Mouse (Mus musculus): ENCODE data around the gene Cib1. TPM values are rescaled to one million over a fixed set of nuclear protein-coding genes. Genes with fewer than 3 reads are reported as not detected.

Gene Cib1
- polyA plus RNA-seq, 1 experiment from 2014 or later: 48.7 TPM

DNA sequence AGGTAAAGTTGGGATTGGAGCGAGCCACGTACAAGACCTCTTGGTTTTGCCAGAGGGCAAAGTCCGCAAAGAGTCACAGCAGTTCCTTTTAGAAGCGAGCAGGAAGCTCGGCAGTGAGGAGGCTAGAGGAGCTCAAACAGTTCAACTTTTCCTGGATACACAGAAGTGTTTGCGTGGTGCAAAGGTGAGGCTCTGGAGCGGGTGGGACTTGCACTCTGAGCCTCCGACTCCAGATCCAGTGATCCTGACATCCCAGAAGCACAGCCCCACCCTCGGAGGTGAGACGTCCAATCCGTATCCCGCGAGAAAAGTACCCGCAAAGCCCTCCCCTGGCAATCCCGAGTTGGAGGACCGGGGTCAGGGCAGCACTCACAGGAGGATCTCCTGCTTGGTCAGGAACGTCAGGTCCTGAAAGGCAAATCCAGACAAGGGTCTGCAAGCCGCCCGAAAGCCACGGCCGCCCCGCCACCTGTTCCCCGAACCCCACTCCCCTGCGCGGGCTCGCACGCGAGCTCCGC is 583 bp downstream of the Cib1 start:
- H3K27me3 ChIP-seq: no peaks in the 10 kb centered on the region
- WGBS: 2% methylated on average over 27 of the region's 29 CpGs
- peak overlapping the region; percentile 80 for H3K4me3 ChIP-seq
- ATAC-seq (replicated peaks; ENCODE audit: insufficient number of reproducible peaks, insufficient read depth, low FRiP score, low read depth): peak; percentile 16
- peak overlapping the region; percentile 76 for H3K9ac ChIP-seq
- H3K4me2 ChIP-seq: peak overlapping the region; percentile 92
- peaks cover 17% of the 10 kb centered on the region for H3K4me1 ChIP-seq (replicated peaks)
- no peaks in the 10 kb centered on the region for H3K9me3 ChIP-seq (replicated peaks)
- H3K27ac ChIP-seq: peak overlapping the region; percentile 64
- H3K36me3 ChIP-seq: peaks cover 9% of the 10 kb centered on the region; the same call in 1 of the 2 replicates

GRCm38 (mm10) chr7:80230196-80230595 is 2.4 kb downstream of the Cib1 start:
- 67% methylated on average over 6 of the region's 6 CpGs for WGBS
- Histone ChIP-seq H3K9ac (no peak overlapping the region), H3K4me2 (no peak overlapping the region), H3K27ac (no peak overlapping the region), H3K36me3 (peaks cover 24% of the 10 kb centered on the region), H3K9me3 (replicated peaks) (no peaks in the 10 kb centered on the region), H3K4me1 (replicated peaks) (peaks cover 17% of the 10 kb centered on the region), H3K27me3 (no peaks in the 10 kb centered on the region), H3K4me3 (no peak overlapping the region)
- ATAC-seq (replicated peaks; ENCODE audit: insufficient number of reproducible peaks, insufficient read depth, low FRiP score, low read depth): no peak

GRCm38 (mm10) chr7:80227065-80227464 is 5.5 kb downstream of the Cib1 start:
- H3K36me3 ChIP-seq: peaks cover 42% of the 10 kb centered on the region
- no peak overlapping the region for H3K27ac ChIP-seq
- WGBS: 95% methylated on average over 4 of the region's 4 CpGs

GRCm38 (mm10) chr7:80221179-80221750 is 11.3 kb downstream of the Cib1 start:
- no peak for ATAC-seq (replicated peaks; ENCODE audit: insufficient number of reproducible peaks, insufficient read depth, low FRiP score, low read depth)
- H3K36me3 ChIP-seq: peaks cover 80% of the 10 kb centered on the region
- WGBS: 86% methylated on average over 4 of the region's 4 CpGs
- H3K27me3 ChIP-seq: no peaks in the 10 kb centered on the region
- H3K9ac ChIP-seq: no peak overlapping the region
- no peaks in the 10 kb centered on the region for H3K4me1 ChIP-seq (replicated peaks)
- H3K4me2 ChIP-seq: no peak overlapping the region
- H3K4me3 ChIP-seq: no peak overlapping the region
- no peaks in the 10 kb centered on the region for H3K9me3 ChIP-seq (replicated peaks)
- H3K27ac ChIP-seq: no peak overlapping the region

More at GRCm38 (mm10) chr7:80227065-80227464, 5.5 kb downstream of the Cib1 start:
- ATAC-seq (replicated peaks; ENCODE audit: insufficient number of reproducible peaks, insufficient read depth, low FRiP score, low read depth): no peak
- H3K9ac ChIP-seq: no peak overlapping the region
- peaks cover 7% of the 10 kb centered on the region; the same call in 1 of the 2 replicates for H3K4me1 ChIP-seq (replicated peaks)
- H3K4me3 ChIP-seq: no peak overlapping the region
- H3K27me3 ChIP-seq: no peaks in the 10 kb centered on the region
- no peaks in the 10 kb centered on the region for H3K9me3 ChIP-seq (replicated peaks)
- H3K4me2 ChIP-seq: no peak overlapping the region

DNA sequence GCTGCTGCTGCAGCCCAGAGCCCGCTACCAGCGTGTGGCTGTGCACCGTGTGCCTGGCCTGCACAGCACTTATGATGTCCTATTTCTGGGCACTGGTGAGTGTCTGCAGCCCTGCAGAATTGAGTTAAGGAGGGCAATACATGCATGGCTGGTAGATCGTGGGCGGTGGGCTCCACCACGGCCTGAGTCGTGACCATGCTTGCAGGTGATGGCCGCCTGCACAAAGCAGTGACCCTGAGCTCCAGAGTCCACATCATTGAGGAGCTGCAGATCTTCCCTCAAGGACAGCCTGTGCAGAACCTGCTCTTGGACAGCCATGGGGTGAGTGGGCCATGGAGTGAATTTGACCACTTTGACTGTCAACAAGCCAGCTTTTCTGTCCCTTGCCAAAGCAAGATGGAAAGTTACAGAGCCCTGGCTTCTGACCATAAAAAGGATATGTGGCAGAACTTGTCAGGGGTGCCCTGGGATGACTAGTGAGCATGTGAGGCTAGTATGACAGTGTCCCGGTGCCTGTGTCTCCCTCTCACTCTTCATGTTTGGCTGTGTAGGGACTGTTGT is 12.3 kb downstream of the Cib1 start:
- Histone ChIP-seq H3K27me3 (no peaks in the 10 kb centered on the region), H3K9me3 (replicated peaks) (no peaks in the 10 kb centered on the region), H3K9ac (no peak overlapping the region), H3K4me1 (replicated peaks) (peaks cover 3% of the 10 kb centered on the region; the same call in 1 of the 2 replicates), H3K4me2 (no peak overlapping the region), H3K36me3 (peaks cover 75% of the 10 kb centered on the region), H3K27ac (no peak overlapping the region), H3K4me3 (no peak overlapping the region)
- ATAC-seq (replicated peaks; ENCODE audit: insufficient number of reproducible peaks, insufficient read depth, low FRiP score, low read depth): no peak
- 92% methylated on average over 9 of the region's 9 CpGs for WGBS

GRCm38 (mm10) chr7:80218666-80219065 is 13.9 kb downstream of the Cib1 start:
- peaks cover 10% of the 10 kb centered on the region for H3K4me1 ChIP-seq (replicated peaks)
- no peaks in the 10 kb centered on the region for H3K9me3 ChIP-seq (replicated peaks)
- ATAC-seq (replicated peaks; ENCODE audit: insufficient number of reproducible peaks, insufficient read depth, low FRiP score, low read depth): no peak
- H3K27ac ChIP-seq: no peak overlapping the region
- WGBS: 85% methylated on average over 9 of the region's 9 CpGs
- no peak overlapping the region for H3K4me3 ChIP-seq
- no peak overlapping the region for H3K9ac ChIP-seq
- no peak overlapping the region for H3K4me2 ChIP-seq
- peaks cover 59% of the 10 kb centered on the region for H3K36me3 ChIP-seq
- H3K27me3 ChIP-seq: no peaks in the 10 kb centered on the region

DNA sequence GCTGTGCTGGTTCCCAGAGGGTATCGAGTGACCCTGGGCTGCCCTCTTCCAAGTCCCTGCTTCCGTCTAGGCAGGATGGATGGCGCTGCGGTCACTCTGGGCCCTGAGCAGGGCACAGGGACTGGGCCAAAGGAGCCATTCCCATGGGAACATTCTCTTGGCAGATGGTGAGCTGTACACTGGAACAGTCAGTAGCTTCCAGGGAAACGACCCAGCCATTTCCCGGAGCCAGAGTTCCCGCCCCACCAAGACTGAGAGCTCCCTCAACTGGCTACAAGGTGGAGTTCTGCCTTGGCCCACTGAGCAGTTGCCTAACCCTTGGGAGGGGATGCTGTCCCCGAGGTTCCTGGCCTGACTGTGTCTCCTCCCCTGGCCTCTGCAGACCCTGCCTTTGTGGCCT is 16.0 kb downstream of the Cib1 start:
- no peaks in the 10 kb centered on the region for H3K27me3 ChIP-seq
- 72% methylated on average over 8 of the region's 8 CpGs for WGBS
- ATAC-seq (replicated peaks; ENCODE audit: insufficient number of reproducible peaks, insufficient read depth, low FRiP score, low read depth): no peak
- no peak overlapping the region for H3K27ac ChIP-seq
- H3K4me1 ChIP-seq (replicated peaks): peaks cover 15% of the 10 kb centered on the region
- H3K4me3 ChIP-seq: no peak overlapping the region
- no peak overlapping the region for H3K4me2 ChIP-seq
- peaks cover 55% of the 10 kb centered on the region for H3K36me3 ChIP-seq
- no peaks in the 10 kb centered on the region for H3K9me3 ChIP-seq (replicated peaks)
- H3K9ac ChIP-seq: no peak overlapping the region

- WGBS: 26% methylated on average over 4 of the region's 4 CpGs
- no peak overlapping the region for H3K9ac ChIP-seq
- peak; percentile 50 for ATAC-seq (replicated peaks; ENCODE audit: insufficient number of reproducible peaks, insufficient read depth, low FRiP score, low read depth)
Observed at GRCm38 (mm10) chr7:80215398-80215797, 17.2 kb downstream of the Cib1 start.

DNA sequence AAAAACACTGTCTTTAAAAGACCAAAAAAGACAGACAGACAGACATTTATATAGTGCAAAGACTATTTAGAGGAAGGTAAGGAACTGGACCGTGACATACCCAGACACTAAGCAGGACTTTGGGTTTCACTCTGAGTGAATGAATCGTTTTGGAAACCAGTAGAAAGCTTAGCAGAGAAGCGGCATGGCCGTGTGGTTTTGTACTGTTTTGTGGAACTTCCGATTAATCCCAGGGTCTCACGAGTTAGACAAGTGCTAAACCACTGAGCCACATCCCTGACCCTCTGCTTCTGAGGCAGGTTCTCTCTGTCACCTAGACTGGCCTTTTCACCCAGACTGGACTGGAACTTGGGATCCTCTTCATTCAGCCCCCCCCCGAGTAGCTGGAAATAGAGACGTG is 18.2 kb downstream of the Cib1 start:
- H3K36me3 ChIP-seq: peaks cover 34% of the 10 kb centered on the region
- no peak overlapping the region for H3K9ac ChIP-seq
- WGBS: 81% methylated on average over 8 of the region's 8 CpGs

More at GRCm38 (mm10) chr7:80215398-80215797, 17.2 kb downstream of the Cib1 start:
- H3K36me3 ChIP-seq: peaks cover 43% of the 10 kb centered on the region
- no peaks in the 10 kb centered on the region for H3K9me3 ChIP-seq (replicated peaks)
- H3K27me3 ChIP-seq: no peaks in the 10 kb centered on the region
- peak overlapping the region; percentile 22; the same call in 1 of the 2 replicates for H3K27ac ChIP-seq
- no peak overlapping the region for H3K4me3 ChIP-seq
- peaks cover 15% of the 10 kb centered on the region for H3K4me1 ChIP-seq (replicated peaks)
- H3K4me2 ChIP-seq: no peak overlapping the region

GRCm38 (mm10) chr7:80213604-80214003 is 19.0 kb downstream of the Cib1 start:
- Histone ChIP-seq H3K27ac (no peak overlapping the region), H3K4me1 (replicated peaks) (peaks cover 32% of the 10 kb centered on the region), H3K27me3 (no peaks in the 10 kb centered on the region), H3K4me2 (no peak overlapping the region), H3K9ac (no peak overlapping the region), H3K4me3 (no peak overlapping the region), H3K36me3 (peaks cover 25% of the 10 kb centered on the region; the same call in 1 of the 2 replicates), H3K9me3 (replicated peaks) (no peaks in the 10 kb centered on the region)
- no peak for ATAC-seq (replicated peaks; ENCODE audit: insufficient number of reproducible peaks, insufficient read depth, low FRiP score, low read depth)
- WGBS: 62% methylated on average over 7 of the region's 7 CpGs

More for the DNA sequence above, 18.2 kb downstream of the Cib1 start:
- no peak overlapping the region for H3K4me3 ChIP-seq
- H3K27me3 ChIP-seq: no peaks in the 10 kb centered on the region
- ATAC-seq (replicated peaks; ENCODE audit: insufficient number of reproducible peaks, insufficient read depth, low FRiP score, low read depth): no peak
- H3K9me3 ChIP-seq (replicated peaks): no peaks in the 10 kb centered on the region
- H3K4me1 ChIP-seq (replicated peaks): peaks cover 23% of the 10 kb centered on the region
- no peak overlapping the region for H3K27ac ChIP-seq
- H3K4me2 ChIP-seq: no peak overlapping the region

GRCm38 (mm10) chr7:80210982-80211381 is 21.6 kb downstream of the Cib1 start:
- no peak for ATAC-seq (replicated peaks; ENCODE audit: insufficient number of reproducible peaks, insufficient read depth, low FRiP score, low read depth)
- Histone ChIP-seq H3K36me3 (no peaks in the 10 kb centered on the region; the same call in 1 of the 2 replicates), H3K4me3 (no peak overlapping the region), H3K4me2 (no peak overlapping the region), H3K4me1 (replicated peaks) (peaks cover 58% of the 10 kb centered on the region), H3K9ac (no peak overlapping the region), H3K27me3 (no peaks in the 10 kb centered on the region), H3K9me3 (replicated peaks) (no peaks in the 10 kb centered on the region), H3K27ac (no peak overlapping the region)
- WGBS: 79% methylated on average over 4 of the region's 4 CpGs
